Mouse (Mus musculus): ENCODE data around the gene Prkch. TPM values are rescaled to one million over a fixed set of nuclear protein-coding genes. Genes with fewer than 3 reads are reported as not detected.

Prkch gene
- total and polyA plus RNA-seq, 2 experiments from 2014 or later: 10.4 to 16.7 TPM

GRCm38 (mm10) chr12:73774793-73775385, 190.3 kb downstream of the Prkch start:
- no peak for TF ChIP-seq CTCF (IDR thresholded peaks at IDR 0.05; ENCODE audit: low read depth)
- ATAC-seq (no peak), DNase-seq (no peak)
- Histone ChIP-seq H3K4me3 (ENCODE audit: low read depth, low read length) (no peak overlapping the region), H3K9ac (no peak overlapping the region), H3K27ac (ENCODE audit: low read depth, low read length) (no peak overlapping the region), H3K4me2 (ENCODE audit: low read depth) (no peak overlapping the region), H3K27me3 (ENCODE audit: insufficient read depth, low read length) (no peaks in the 10 kb centered on the region), H3K4me1 (ENCODE audit: insufficient read depth) (no peaks in the 10 kb centered on the region), H3K36me3 (ENCODE audit: insufficient read depth) (no peaks in the 10 kb centered on the region), H3K9me3 (ENCODE audit: low read length) (no peaks in the 10 kb centered on the region)
- 86% methylated on average over 7 of the region's 7 CpGs for WGBS

DNA sequence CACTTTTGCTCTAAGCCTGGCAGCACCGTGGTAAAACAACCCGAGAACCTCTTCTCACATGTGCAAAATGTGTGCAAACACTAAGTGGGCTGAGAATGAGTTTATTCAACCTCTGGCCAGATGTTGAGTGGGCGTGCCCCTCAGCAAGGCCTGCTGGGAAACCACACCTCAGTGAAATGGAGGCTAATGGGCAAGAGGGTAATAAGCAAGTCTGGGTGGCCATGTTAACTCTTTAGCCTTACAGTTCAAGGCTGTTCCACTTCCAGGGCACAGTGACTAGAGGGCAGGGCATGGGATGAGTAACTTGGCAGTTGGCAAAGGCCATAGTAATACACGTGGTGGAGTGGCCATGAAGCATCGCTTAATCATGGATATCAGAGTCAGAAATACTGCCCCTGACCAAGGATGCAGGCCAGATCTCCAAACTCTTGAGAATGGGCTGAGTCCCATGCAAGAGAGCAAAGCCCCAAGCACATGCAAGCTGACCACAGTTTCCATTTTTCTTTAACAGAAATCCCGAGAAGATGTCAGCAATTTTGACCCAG, 191.9 kb downstream of the Prkch start:
- Histone ChIP-seq H3K27me3 (ENCODE audit: insufficient read depth, low read length) (no peaks in the 10 kb centered on the region), H3K4me2 (ENCODE audit: low read depth) (no peak overlapping the region), H3K27ac (ENCODE audit: low read depth, low read length) (no peak overlapping the region), H3K4me1 (ENCODE audit: insufficient read depth) (no peaks in the 10 kb centered on the region), H3K4me3 (ENCODE audit: low read depth, low read length) (no peak overlapping the region), H3K36me3 (ENCODE audit: insufficient read depth) (no peaks in the 10 kb centered on the region), H3K9me3 (ENCODE audit: low read length) (no peaks in the 10 kb centered on the region), H3K9ac (no peak overlapping the region)
- DNase-seq: no peak
- ATAC-seq: no peak
- 86% methylated on average over 6 of the region's 6 CpGs for WGBS
- TF ChIP-seq CTCF (IDR thresholded peaks at IDR 0.05; ENCODE audit: low read depth): no peak

- DNase-seq (no peak), ATAC-seq (no peak)
- Histone ChIP-seq H3K36me3 (ENCODE audit: insufficient read depth) (no peaks in the 10 kb centered on the region), H3K27me3 (ENCODE audit: insufficient read depth, low read length) (no peaks in the 10 kb centered on the region), H3K9me3 (ENCODE audit: low read length) (no peaks in the 10 kb centered on the region), H3K9ac (no peak overlapping the region), H3K4me2 (ENCODE audit: low read depth) (no peak overlapping the region), H3K4me1 (ENCODE audit: insufficient read depth) (no peaks in the 10 kb centered on the region), H3K27ac (ENCODE audit: low read depth, low read length) (no peak overlapping the region), H3K4me3 (ENCODE audit: low read depth, low read length) (no peak overlapping the region)
- 94% methylated on average over 11 of the region's 11 CpGs for WGBS
- TF ChIP-seq CTCF (IDR thresholded peaks at IDR 0.05; ENCODE audit: low read depth): no peak
These were observed 193.1 kb downstream of the Prkch start for GRCm38 (mm10) chr12:73777673-73778072.

DNA sequence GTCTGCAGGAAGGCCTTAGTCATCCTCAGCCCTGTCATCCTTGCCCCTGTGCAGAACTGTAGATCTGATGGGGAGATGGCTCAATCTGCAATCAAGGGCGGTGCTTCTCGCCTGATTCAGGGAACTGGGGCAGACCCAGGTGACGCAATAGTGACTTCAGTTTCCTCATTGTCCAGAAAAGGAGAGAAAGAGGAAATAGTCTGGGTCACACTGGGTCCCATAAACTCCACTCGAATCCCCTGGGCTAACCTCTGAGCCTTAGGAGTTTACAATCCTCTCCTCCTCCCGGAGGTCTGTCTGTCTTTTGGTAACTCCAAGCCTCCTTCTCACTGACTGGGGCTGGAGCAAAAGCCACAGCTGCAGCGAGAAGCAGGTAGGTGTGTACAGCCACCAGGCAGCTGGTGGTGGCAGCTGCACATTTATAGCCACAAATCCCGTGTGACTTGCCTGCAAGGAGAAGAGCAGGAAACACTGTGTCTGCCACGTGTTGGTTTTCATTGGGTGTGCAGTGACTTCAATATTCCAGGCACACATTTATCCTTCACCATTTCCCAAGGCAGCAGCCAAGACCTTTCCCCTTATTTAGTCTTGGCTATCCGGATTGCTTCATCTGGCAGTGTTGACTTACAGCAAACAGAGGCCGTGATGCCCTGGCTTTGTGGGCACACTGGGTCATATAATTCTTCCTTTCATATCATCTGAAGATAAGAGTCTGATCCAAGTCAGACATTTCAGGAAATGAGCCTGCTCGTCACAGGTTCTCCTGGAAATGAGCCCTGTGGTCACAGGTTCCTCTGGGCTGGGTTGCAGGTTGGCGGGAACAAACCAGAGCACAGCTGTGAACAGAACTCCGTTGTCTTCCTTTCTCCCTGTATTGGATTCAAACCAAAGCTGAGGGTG, 195.0 kb downstream of the Prkch start:
- no peak overlapping the region for H3K4me3 ChIP-seq (ENCODE audit: low read depth, low read length)
- no peaks in the 10 kb centered on the region for H3K4me1 ChIP-seq (ENCODE audit: insufficient read depth)
- no peak for ATAC-seq
- no peaks in the 10 kb centered on the region for H3K9me3 ChIP-seq (ENCODE audit: low read length)
- H3K9ac ChIP-seq: no peak overlapping the region
- H3K36me3 ChIP-seq (ENCODE audit: insufficient read depth): no peaks in the 10 kb centered on the region
- H3K4me2 ChIP-seq (ENCODE audit: low read depth): no peak overlapping the region
- WGBS: 79% methylated on average over 13 of the region's 13 CpGs
- no peak for TF ChIP-seq CTCF (IDR thresholded peaks at IDR 0.05; ENCODE audit: low read depth)
- no peak for DNase-seq
- H3K27ac ChIP-seq (ENCODE audit: low read depth, low read length): no peak overlapping the region
- H3K27me3 ChIP-seq (ENCODE audit: insufficient read depth, low read length): no peaks in the 10 kb centered on the region

DNA sequence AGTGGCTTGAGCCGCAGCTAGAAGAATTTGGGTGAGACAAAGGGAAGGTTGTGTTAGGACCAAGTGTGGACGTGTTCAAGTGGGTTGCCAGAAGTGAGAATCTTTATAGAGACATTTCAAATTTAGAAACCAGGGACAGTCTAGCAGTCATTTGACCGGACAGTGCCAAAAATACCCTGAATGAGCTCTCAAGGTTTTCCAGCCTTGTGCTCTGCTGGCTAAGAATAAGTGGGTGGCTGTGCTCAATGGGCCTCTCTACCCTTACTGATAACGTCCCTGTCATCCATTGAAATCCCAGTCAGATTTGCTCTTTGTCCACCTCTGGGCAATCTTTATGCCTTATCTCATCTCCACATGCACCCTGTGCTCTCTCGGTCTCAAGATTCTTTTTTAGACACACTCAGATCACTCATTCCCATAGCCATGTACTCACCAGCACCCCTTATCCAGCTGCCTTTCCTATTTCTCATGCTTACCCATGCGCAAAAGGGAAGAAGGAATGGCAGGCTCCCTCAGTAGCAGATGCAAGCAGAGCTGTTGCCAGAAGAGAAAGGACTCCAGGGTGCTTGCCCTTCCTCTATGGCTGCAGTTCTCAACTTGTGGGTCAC, 196.9 kb downstream of the Prkch start:
- WGBS: 88% methylated on average over 6 of the region's 6 CpGs
- ATAC-seq: no peak
- Histone ChIP-seq H3K9ac (no peak overlapping the region), H3K4me3 (ENCODE audit: low read depth, low read length) (no peak overlapping the region), H3K36me3 (ENCODE audit: insufficient read depth) (no peaks in the 10 kb centered on the region), H3K9me3 (ENCODE audit: low read length) (no peaks in the 10 kb centered on the region), H3K4me2 (ENCODE audit: low read depth) (no peak overlapping the region), H3K27me3 (ENCODE audit: insufficient read depth, low read length) (no peaks in the 10 kb centered on the region), H3K4me1 (ENCODE audit: insufficient read depth) (no peaks in the 10 kb centered on the region), H3K27ac (ENCODE audit: low read depth, low read length) (no peak overlapping the region)
- DNase-seq: no peak
- TF ChIP-seq CTCF (IDR thresholded peaks at IDR 0.05; ENCODE audit: low read depth): no peak

GRCm38 (mm10) chr12:73786909-73787308, 202.3 kb downstream of the Prkch start:
- Histone ChIP-seq H3K9ac (no peak overlapping the region), H3K4me3 (ENCODE audit: low read depth, low read length) (no peak overlapping the region), H3K9me3 (ENCODE audit: low read length) (no peaks in the 10 kb centered on the region), H3K36me3 (ENCODE audit: insufficient read depth) (no peaks in the 10 kb centered on the region), H3K4me1 (ENCODE audit: insufficient read depth) (no peaks in the 10 kb centered on the region), H3K27ac (ENCODE audit: low read depth, low read length) (no peak overlapping the region), H3K27me3 (ENCODE audit: insufficient read depth, low read length) (no peaks in the 10 kb centered on the region), H3K4me2 (ENCODE audit: low read depth) (no peak overlapping the region)
- ATAC-seq: peak; percentile 80
- TF ChIP-seq CTCF (IDR thresholded peaks at IDR 0.05; ENCODE audit: low read depth): no peak
- DNase-seq: peak; percentile 65
- 53% methylated on average over 8 of the region's 8 CpGs for WGBS
